Mouse (Mus musculus) forebrain, embryonic 14.5 days (tissue): ENCODE results near the gene Zcchc2. TPM values are rescaled to one million over a fixed set of nuclear protein-coding genes. Genes with fewer than 3 reads are reported as not detected.
A peak's percentile ranks its signal among the peaks of the same experiment; 100 is the strongest.

Experiments used
- ATAC-seq: fragments of 200-750 bp; cut with Nextera tagmentation; 2 replicates; pipeline ENCODE4 v1.8.0; 2017; ENCODE audit warnings: mild to moderate bottlenecking, moderate library complexity
- DNase-seq: peaks from one replicate; pipeline ENCODE4 v3.0.0-alpha.2; 2015; ENCODE audit warnings: low spot score
- H3K27ac ChIP-seq: fragments of 300-500 bp; sonication (generic); 2 replicates; pipeline ENCODE4 v1.5.1; 2014; ENCODE audit warnings: low read depth, mild to moderate bottlenecking, control low read depth, low read length, moderate library complexity
- H3K27me3 ChIP-seq: fragments of 300-500 bp; sonication (generic); replicated peaks from 2 replicates; pipeline ENCODE4 v1.6.1; 2014; ENCODE audit warnings: low read length, control low read depth, mixed read lengths; ENCODE audit not compliant: control insufficient read depth, insufficient read depth
- H3K36me3 ChIP-seq: fragments of 300-500 bp; sonication (generic); 2 replicates; pipeline ENCODE4 v1.6.1; 2014; ENCODE audit warnings: low read length, control low read depth; ENCODE audit not compliant: control insufficient read depth, insufficient read depth
- H3K4me1 ChIP-seq: fragments of 300-500 bp; sonication (generic); 2 replicates; pipeline ENCODE4 v1.6.1; 2014; ENCODE audit warnings: antibody characterized with exemption, low read length, control low read depth; ENCODE audit not compliant: control insufficient read depth, insufficient read depth
- H3K4me2 ChIP-seq: fragments of 300-500 bp; sonication (generic); 2 replicates; pipeline ENCODE4 v1.6.1; 2014; ENCODE audit warnings: mild to moderate bottlenecking, control low read depth, low read length
- H3K4me3 ChIP-seq: fragments of 300-500 bp; sonication (generic); 2 replicates; pipeline ENCODE4 v1.5.1; 2014; ENCODE audit warnings: low read depth, low read length, control low read depth
- H3K9ac ChIP-seq: fragments of 300-500 bp; sonication (generic); 2 replicates; pipeline ENCODE4 v1.6.1; 2014; ENCODE audit warnings: mild to moderate bottlenecking, low read length, control low read depth, moderate library complexity
- H3K9me3 ChIP-seq: fragments of 300-500 bp; sonication (generic); replicated peaks from 2 replicates; pipeline ENCODE4 v1.6.1; 2016; ENCODE audit warnings: low read length, control low read depth, mixed read lengths; ENCODE audit not compliant: control insufficient read depth
- WGBS: fragments of 180-500 bp; shearing (Covaris S2); extraction: QIAGEN DNeasy Blood & Tissue Kit; methylation state at CpG from one replicate; pipeline ENCODE4 v1.1.7; 2014; 5-methylcytosine and 5-hydroxymethylcytosine counted together
- polyA plus RNA-seq: library from polyadenylated mRNA; unstranded; fragments of >200 nt; fragmentation: Nextera tagmentation; extraction: Ambion mirVana; gene quantifications from 2 replicates; pipeline ENCODE4 v1.2.1, GENCODE M21; 2014

Gene Zcchc2
- polyA plus RNA-seq, 1 experiment from 2014 or later = 1.7 TPM

DNA sequence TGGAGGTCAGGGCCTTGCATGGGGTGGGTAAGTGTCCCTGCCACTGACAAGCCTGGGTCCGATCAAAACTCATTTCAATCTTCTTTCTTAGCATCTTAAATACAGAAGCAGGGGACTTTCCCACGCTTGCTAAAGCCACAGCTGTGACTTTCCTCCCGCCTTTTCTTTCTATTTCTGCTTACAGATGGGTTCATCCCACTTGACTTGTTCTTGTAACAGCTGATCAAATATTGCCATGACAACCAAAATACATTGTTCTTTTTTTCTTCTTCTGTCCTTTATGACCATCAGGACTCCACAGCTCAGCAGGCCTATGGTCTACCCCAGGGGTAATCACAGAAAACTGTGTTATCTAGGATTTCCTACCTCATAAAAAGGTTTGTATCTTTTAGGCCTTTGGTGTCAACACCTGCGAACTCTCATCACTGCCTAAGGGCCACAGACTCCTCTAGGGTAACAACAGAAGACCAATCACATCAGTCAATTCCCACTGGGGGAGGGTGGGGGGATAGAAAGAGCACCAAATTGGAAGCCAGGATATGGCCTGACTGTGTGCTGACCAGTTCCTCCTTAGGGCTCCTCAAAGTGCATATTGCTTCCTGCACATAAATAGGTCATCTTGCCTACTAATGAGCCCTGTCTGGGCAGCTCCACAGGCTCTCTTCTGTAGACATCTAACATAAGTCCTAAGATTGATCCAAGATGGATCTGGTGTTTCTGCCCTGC, 71.1 kb downstream of the Zcchc2 start:
- Histone ChIP-seq H3K4me3 (no peak overlapping the region), H3K9me3 (no peaks in the 10 kb centered on the region), H3K27ac (no peak overlapping the region), H3K4me2 (no peak overlapping the region), H3K27me3 (no peaks in the 10 kb centered on the region), H3K36me3 (no peaks in the 10 kb centered on the region), H3K9ac (no peak overlapping the region), H3K4me1 (peaks cover 4% of the 10 kb centered on the region; the same call in 1 of the 2 replicates)
- ATAC-seq (no peak), DNase-seq (no peak)
- 80% methylated on average over 4 of the region's 4 CpGs for WGBS

DNA sequence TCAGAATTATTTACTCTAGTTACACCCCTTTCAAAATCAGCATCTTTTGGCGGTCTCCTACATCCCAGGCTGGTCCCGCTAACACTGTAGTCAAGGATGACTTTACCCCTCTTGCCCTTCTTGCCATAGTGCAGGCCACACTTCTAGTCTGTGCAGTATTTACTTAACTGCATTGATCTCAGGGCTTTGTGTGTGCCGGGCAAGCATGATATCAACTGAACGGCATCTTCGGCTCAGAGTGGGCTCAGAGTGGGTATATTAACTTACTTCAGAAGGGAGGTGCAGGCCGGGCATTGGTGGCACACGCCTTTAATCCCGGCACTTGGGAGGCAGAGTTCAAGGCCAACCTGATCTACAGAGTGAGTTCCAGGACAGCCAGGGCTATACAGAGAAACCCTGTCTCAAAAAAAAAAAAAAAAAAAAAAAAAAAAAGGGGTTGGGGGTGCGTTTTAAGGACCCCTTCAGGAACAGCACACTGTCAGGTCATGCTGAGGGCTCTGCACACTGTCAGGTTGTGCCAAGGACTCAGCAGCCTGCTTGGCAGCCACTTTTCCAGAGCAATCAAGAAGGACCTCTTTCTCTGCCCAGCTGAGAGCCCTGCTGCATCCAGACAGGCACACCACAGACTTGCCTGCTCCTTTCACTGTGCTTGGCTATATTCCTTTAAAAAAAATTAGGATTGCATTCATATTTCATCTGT, 72.8 kb downstream of the Zcchc2 start:
- no peaks in the 10 kb centered on the region for H3K27me3 ChIP-seq
- peaks cover 4% of the 10 kb centered on the region; the same call in 1 of the 2 replicates for H3K4me1 ChIP-seq
- H3K4me3 ChIP-seq = no peak overlapping the region
- DNase-seq (no peak), ATAC-seq (no peak)
- no peaks in the 10 kb centered on the region for H3K9me3 ChIP-seq
- H3K4me2 ChIP-seq = no peak overlapping the region
- H3K36me3 ChIP-seq = no peaks in the 10 kb centered on the region
- no peak overlapping the region for H3K9ac ChIP-seq
- no peak overlapping the region for H3K27ac ChIP-seq
- 85% methylated on average over 9 of the region's 9 CpGs for WGBS

DNA sequence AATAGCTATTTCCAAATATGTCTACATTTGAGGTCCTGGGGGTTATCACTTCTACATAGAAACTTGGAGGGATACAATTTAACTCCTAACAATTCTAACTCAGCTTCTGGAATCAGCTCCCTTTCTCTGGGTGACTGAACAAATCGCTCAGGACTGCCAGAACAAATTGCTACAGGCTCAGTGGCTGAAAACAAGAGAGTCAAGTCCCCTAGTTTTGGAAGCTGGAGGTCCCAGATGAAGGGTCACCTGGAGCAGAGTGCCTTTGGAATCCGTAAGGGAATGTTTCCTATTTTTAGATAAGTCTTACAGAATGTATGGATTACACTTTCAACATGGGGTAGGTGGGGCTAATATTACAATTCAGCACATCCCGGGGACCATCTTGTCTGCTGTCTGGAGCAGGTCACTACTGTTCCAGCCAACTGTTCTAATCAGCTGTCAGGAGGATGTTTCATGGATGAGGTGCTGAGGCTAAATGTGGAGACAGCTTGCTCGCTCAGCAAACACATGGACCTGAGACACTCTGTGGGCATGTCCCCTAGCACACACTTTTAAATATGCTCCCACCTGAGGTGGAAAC, 73.5 kb downstream of the Zcchc2 start:
- WGBS = 82% methylated on average over 4 of the region's 4 CpGs
- no peak for DNase-seq

DNA sequence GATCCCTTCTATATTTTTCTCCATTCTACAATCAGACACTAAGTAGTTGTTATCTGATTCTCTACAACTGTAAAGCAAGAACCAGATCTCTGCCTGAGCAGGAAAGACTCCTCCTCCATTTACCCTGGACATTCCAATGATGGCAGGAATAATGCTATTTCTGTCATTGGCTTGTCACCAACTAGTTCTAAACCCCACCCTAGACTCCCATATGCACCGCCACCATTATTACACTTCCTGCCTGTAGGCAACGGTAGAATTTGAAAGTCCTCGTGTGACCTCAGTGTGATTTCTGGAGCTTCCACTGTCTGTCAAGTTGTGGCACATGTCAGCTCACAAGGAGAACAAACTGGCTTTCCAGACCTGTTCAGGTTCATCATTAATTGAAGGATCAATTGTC, 74.1 kb downstream of the Zcchc2 start:
- Histone ChIP-seq H3K4me2 (no peak overlapping the region), H3K9ac (no peak overlapping the region), H3K4me1 (peaks cover 4% of the 10 kb centered on the region; the same call in 1 of the 2 replicates), H3K9me3 (no peaks in the 10 kb centered on the region), H3K27me3 (no peaks in the 10 kb centered on the region), H3K36me3 (no peaks in the 10 kb centered on the region), H3K27ac (no peak overlapping the region), H3K4me3 (no peak overlapping the region)
- ATAC-seq = no peak
- DNase-seq = no peak
- WGBS = 69% methylated on average over 3 of the region's 3 CpGs

More for the DNA sequence above, 73.5 kb downstream of the Zcchc2 start:
- peaks cover 4% of the 10 kb centered on the region; the same call in 1 of the 2 replicates for H3K4me1 ChIP-seq
- ATAC-seq = no peak
- H3K4me2 ChIP-seq = no peak overlapping the region
- H3K27me3 ChIP-seq = no peaks in the 10 kb centered on the region
- H3K9me3 ChIP-seq = no peaks in the 10 kb centered on the region
- H3K9ac ChIP-seq = no peak overlapping the region
- H3K4me3 ChIP-seq = no peak overlapping the region
- H3K27ac ChIP-seq = no peak overlapping the region
- no peaks in the 10 kb centered on the region for H3K36me3 ChIP-seq

DNA sequence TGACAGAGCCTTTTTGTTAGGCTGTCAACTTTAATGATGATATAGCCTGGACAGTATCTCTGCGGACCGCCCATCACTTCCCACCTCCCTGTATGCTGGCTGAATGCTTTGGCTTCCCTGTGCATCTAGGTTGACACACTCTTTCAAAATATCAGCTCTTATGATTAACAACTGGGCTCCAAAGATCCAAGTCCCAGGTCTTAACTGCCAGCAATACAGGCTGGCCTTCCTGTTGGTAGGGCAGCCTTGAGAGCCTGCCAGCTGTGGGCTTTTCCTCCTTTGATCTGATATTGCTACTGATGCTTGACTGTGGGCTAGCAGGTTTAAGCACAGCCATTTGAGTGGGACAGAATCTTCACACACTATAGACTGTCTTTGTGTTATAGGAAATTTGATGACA, 74.5 kb downstream of the Zcchc2 start:
- H3K9me3 ChIP-seq = no peaks in the 10 kb centered on the region
- no peak overlapping the region for H3K27ac ChIP-seq
- no peak overlapping the region for H3K4me2 ChIP-seq
- DNase-seq (no peak), ATAC-seq (no peak)
- peaks cover 4% of the 10 kb centered on the region; the same call in 1 of the 2 replicates for H3K4me1 ChIP-seq
- H3K36me3 ChIP-seq = no peaks in the 10 kb centered on the region
- no peak overlapping the region for H3K4me3 ChIP-seq
- H3K27me3 ChIP-seq = no peaks in the 10 kb centered on the region
- 93% methylated on average over 2 of the region's 2 CpGs for WGBS
- no peak overlapping the region for H3K9ac ChIP-seq

DNA sequence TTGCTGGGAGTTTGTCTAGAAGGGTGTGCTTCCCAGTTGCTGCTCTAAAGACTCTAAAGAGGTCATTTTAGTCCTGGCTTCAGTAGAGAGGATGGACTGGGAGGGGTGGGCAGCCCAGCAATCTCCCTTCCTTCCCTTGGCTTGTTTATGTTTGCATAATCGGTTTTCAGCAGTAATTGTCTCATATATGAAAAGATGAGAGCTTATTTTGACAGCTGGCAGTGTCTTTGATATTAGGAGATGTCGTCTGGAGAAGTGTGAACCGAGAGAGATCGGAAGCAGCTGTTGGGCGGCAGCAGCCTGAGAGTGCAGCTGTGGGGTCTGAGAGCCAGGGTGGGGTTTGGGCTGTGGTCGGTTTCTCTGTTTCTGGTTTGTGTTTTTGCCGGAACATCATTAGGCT, 75.5 kb downstream of the Zcchc2 start:
- peaks cover 4% of the 10 kb centered on the region; the same call in 1 of the 2 replicates for H3K4me1 ChIP-seq
- H3K9me3 ChIP-seq = no peaks in the 10 kb centered on the region
- H3K27ac ChIP-seq = no peak overlapping the region
- H3K4me3 ChIP-seq = no peak overlapping the region
- no peak overlapping the region for H3K9ac ChIP-seq
- H3K27me3 ChIP-seq = no peaks in the 10 kb centered on the region
- ATAC-seq (peak; percentile 64), DNase-seq (peak; percentile 47)
- no peak overlapping the region for H3K4me2 ChIP-seq
- WGBS = 50% methylated on average over 7 of the region's 7 CpGs
- H3K36me3 ChIP-seq = no peaks in the 10 kb centered on the region

DNA sequence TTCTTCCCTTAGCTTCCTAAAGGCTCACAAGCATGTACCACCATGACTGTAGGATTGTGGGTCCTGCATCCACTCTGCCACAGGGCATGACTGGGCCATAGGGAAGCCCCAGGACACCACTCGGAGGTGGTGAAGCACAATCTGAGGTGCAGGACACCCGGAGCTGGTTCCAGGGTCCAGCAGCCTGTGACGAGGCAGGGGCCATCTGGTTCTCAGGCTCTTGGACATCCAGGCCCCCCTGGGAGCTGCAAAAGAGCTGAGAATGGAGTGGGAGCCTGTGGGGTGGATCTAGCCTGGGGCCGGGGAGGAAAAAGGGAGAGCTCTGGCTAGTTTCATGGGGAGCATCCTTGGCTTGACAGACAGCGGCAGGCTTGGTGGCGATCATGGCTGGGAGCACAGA, 77.1 kb downstream of the Zcchc2 start:
- Histone ChIP-seq H3K27ac (no peak overlapping the region), H3K4me2 (no peak overlapping the region), H3K9me3 (no peaks in the 10 kb centered on the region), H3K4me3 (no peak overlapping the region), H3K36me3 (no peaks in the 10 kb centered on the region), H3K27me3 (no peaks in the 10 kb centered on the region), H3K4me1 (peaks cover 14% of the 10 kb centered on the region), H3K9ac (no peak overlapping the region)
- 79% methylated on average over 6 of the region's 6 CpGs for WGBS
- DNase-seq = no peak
- ATAC-seq = no peak

DNA sequence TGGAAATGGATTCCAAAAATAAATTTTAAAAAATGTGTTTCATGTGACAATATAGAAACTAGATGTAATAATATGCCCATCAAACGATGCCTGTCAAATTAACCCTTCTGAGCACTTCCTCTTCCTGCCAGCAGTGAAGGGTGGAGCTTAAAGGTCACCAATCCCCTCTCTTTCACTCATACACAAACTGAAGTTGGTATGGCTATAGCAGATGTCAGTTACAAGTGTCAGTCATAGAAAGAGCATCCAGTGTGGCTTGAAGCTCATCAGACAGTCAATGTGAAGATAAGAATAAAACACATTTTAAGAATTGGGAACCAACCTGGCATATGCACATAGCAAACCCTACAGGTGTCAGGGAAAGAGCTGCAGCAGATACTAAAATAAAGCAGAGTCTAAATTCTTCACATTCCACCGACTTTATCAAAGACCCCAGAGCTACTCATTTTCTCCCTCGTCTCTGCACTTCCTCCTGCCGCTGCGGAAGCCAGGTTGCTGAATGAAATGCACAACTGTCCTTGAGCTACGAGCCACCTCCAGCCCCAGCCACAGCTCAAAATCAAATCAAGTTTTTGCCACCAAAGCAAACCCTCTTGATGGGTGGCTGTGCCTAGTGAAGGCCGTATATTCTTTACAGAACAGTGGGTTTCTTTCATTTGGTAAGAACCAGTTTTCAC, 79.8 kb downstream of the Zcchc2 start:
- Histone ChIP-seq H3K4me2 (no peak overlapping the region), H3K27me3 (no peaks in the 10 kb centered on the region), H3K36me3 (no peaks in the 10 kb centered on the region), H3K9me3 (no peaks in the 10 kb centered on the region), H3K4me1 (peaks cover 10% of the 10 kb centered on the region; the same call in 1 of the 2 replicates), H3K27ac (no peak overlapping the region), H3K9ac (no peak overlapping the region), H3K4me3 (no peak overlapping the region)
- DNase-seq (no peak), ATAC-seq (no peak)
- WGBS = 82% methylated on average over 7 of the region's 7 CpGs
